Mouse (Mus musculus) cortical plate, adult 2 months (tissue): ENCODE results near the gene Gatad2b.

Experiments
- CTCF ChIP-seq: fragments of 200-500 bp; IDR thresholded peaks from 2 replicates; pipeline ENCODE4 v1.5.1; 2011; ENCODE audit warnings: mild to moderate bottlenecking, control low read depth, low read length; ENCODE audit not compliant: insufficient read depth; ENCODE audit errors: extremely low read depth
- POLR2A ChIP-seq: fragments of 200-500 bp; IDR thresholded peaks from 2 replicates; pipeline ENCODE4 v1.6.1; 2011; ENCODE audit warnings: mild to moderate bottlenecking, low read length, control low read depth; ENCODE audit not compliant: insufficient read depth; ENCODE audit errors: extremely low read depth

DNA sequence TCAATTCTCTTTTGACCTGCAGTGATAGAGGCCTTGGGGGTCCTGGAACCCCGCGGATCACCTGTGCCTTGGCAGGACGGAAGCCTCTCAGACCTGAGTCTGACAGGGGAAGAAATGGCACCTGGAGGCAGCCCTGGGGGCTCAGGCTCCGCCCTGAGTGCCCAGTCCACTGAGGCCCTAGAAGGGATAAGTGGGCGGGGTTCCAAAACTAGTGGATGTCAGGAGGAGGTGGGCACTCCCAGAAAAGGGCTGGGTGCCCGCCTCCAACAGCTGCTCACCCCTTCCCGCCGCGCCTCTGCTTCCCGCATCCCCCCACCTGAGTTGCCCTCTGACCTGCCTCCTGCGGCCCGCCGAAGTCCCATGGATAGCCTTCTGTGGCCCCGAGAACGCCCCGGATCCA is 16.1 kb upstream of the Gatad2b start:
- no peak for TF ChIP-seq POLR2A
- TF ChIP-seq CTCF = no peak
